Mouse (Mus musculus) CH12.LX (cell line): ENCODE results near the gene Pex11b.

Experiments used
- CHD2 ChIP-seq: IDR thresholded peaks from 2 replicates; pipeline ENCODE4 v1.6.1; 2011; ENCODE audit warnings: low read length, improper control_type of control experiment
- CTCF ChIP-seq, 2 experiments: IDR thresholded peaks in 1 of 2; conservative IDR thresholded peaks in 1 of 2; 2 replicates each; pipeline ENCODE4 v1.5.1; 2011 to 2012; ENCODE audit warnings: low read depth in 2 of 2, low read length in 2 of 2, improper control_type of control experiment in 1 of 2, inconsistent platforms in 1 of 2, mild to moderate bottlenecking in 1 of 2, moderate library complexity in 1 of 2
- E2F4 ChIP-seq: IDR thresholded peaks from 2 replicates; pipeline ENCODE4 v1.6.1; 2011; ENCODE audit warnings: low read depth, low read length, improper control_type of control experiment; ENCODE audit not compliant: insufficient replicate concordance
- KAT2A ChIP-seq: IDR thresholded peaks from 2 replicates; pipeline ENCODE4 v1.6.1; 2012; ENCODE audit warnings: low read length, improper control_type of control experiment, inconsistent platforms; ENCODE audit not compliant: insufficient replicate concordance
- MAFK ChIP-seq: IDR thresholded peaks from 2 replicates; pipeline ENCODE4 v1.6.1; 2011; ENCODE audit warnings: low read length, improper control_type of control experiment; ENCODE audit not compliant: insufficient replicate concordance
- MAX ChIP-seq: IDR thresholded peaks from 2 replicates; pipeline ENCODE4 v1.6.1; 2011; ENCODE audit warnings: low read length, improper control_type of control experiment
- POLR2A ChIP-seq: IDR thresholded peaks from 2 replicates; pipeline ENCODE4 v1.6.1; 2011; ENCODE audit warnings: low read depth, mild to moderate bottlenecking, improper control_type of control experiment, low read length
- TBP ChIP-seq: conservative IDR thresholded peaks from 2 replicates; pipeline ENCODE4 v1.6.1; 2011; ENCODE audit warnings: low read depth, low read length, improper control_type of control experiment
- USF2 ChIP-seq: conservative IDR thresholded peaks from 2 replicates; pipeline ENCODE4 v1.6.1; 2011; ENCODE audit warnings: low read depth, low read length, improper control_type of control experiment
- ZC3H11A ChIP-seq: IDR thresholded peaks from 2 replicates; pipeline ENCODE4 v1.6.1; 2012; ENCODE audit warnings: low read depth, mild to moderate bottlenecking, inconsistent platforms, low read length, improper control_type of control experiment

DNA sequence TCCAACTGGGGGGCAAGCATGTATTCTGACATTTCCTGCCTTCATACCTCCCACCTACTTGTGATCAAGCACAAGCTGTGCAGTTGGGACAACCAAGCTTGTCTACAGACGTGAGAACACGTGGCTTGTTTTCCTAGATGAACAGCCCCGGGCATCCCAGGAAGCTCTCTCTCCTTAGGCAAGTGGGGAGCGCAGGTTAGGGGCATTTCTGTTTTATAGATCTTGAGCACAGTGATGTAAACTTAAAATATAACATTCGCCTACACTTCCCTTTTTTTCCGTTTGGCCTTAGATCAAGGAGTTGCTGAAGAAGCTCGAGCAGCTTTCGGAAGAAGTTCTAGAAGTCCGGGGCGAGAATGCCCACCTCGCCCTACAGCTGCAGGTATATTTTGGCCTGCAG lies 53.7 kb downstream of the Pex11b start:
- no peak for TF ChIP-seq CTCF (conservative IDR thresholded peaks at IDR 0.05 in 1 of 2, IDR thresholded peaks at IDR 0.05 in 1 of 2; ENCODE audit: low read depth in 2 of 2, low read length in 2 of 2)
- no peak for TF ChIP-seq POLR2A
- TF ChIP-seq E2F4: no peak
- no peak for TF ChIP-seq MAX
- TF ChIP-seq CHD2: no peak
- TF ChIP-seq USF2: no peak
- TF ChIP-seq TBP: no peak
- no peak for TF ChIP-seq ZC3H11A
- TF ChIP-seq MAFK: no peak
- TF ChIP-seq KAT2A: no peak
